Mouse (Mus musculus) kidney, embryonic 15.5 days (tissue): ENCODE measurements around the gene Cort. TPM values are rescaled to one million over a fixed set of nuclear protein-coding genes. Genes with fewer than 3 reads are reported as not detected.
"Not testable (repeated sequence)": the region's sequence is repeated elsewhere in the genome, so short reads cannot be mapped to it uniquely, and the experiment has no call there.

Experiments used
- ATAC-seq: fragments of 200-750 bp; cut with Nextera tagmentation; replicated peaks from 2 replicates; pipeline ENCODE4 v1.8.0; 2017; ENCODE audit warnings: moderate TSS enrichment; ENCODE audit not compliant: low FRiP score
- H3K27ac ChIP-seq: fragments of 300-500 bp; sonication (generic); 2 replicates; pipeline ENCODE4 v1.5.1; 2015; ENCODE audit warnings: mild to moderate bottlenecking, inconsistent platforms
- H3K27me3 ChIP-seq: fragments of 300-500 bp; sonication (generic); 2 replicates; pipeline ENCODE4 v1.6.1; 2015; ENCODE audit warnings: inconsistent platforms
- H3K36me3 ChIP-seq: fragments of 300-500 bp; sonication (generic); 2 replicates; pipeline ENCODE4 v1.6.1; 2015; ENCODE audit warnings: inconsistent platforms
- H3K4me1 ChIP-seq: fragments of 300-500 bp; sonication (generic); 2 replicates; pipeline ENCODE4 v1.6.1; 2015; ENCODE audit warnings: inconsistent platforms
- H3K4me2 ChIP-seq: fragments of 300-500 bp; sonication (generic); 2 replicates; pipeline ENCODE4 v1.6.1; 2015; ENCODE audit warnings: moderate library complexity, mild to moderate bottlenecking, inconsistent platforms
- H3K4me3 ChIP-seq: fragments of 300-500 bp; sonication (generic); replicated peaks from 2 replicates; pipeline ENCODE4 v1.5.1; 2015; ENCODE audit warnings: mild to moderate bottlenecking, inconsistent platforms
- H3K9ac ChIP-seq: fragments of 300-500 bp; sonication (generic); 2 replicates; pipeline ENCODE4 v1.6.1; 2015; ENCODE audit warnings: mild to moderate bottlenecking, inconsistent platforms
- H3K9me3 ChIP-seq: fragments of 300-500 bp; sonication (generic); replicated peaks from 2 replicates; pipeline ENCODE4 v1.6.1; 2016; ENCODE audit warnings: inconsistent platforms
- WGBS: fragments of 180-500 bp; shearing (Covaris S2); methylation state at CpG from one replicate; pipeline ENCODE4 v1.1.7; 2015; ENCODE audit warnings: mixed read lengths; 5-methylcytosine and 5-hydroxymethylcytosine counted together
- polyA plus RNA-seq: library from polyadenylated mRNA; unstranded; fragments of >200 nt; fragmentation: Nextera tagmentation; extraction: Ambion mirVana; gene quantifications from 2 replicates; pipeline ENCODE4 v1.2.1, GENCODE M21; 2015

Cort gene
- polyA plus RNA-seq, 1 experiment from 2014 or later: 0.32 TPM

- ATAC-seq: no peak
- WGBS: 82% methylated on average over 5 of the region's 5 CpGs
- H3K4me1 ChIP-seq: peaks cover 12% of the 10 kb centered on the region
These were observed 3.1 kb downstream of the Cort start for GRCm38 (mm10) chr4:149123432-149123831.

DNA sequence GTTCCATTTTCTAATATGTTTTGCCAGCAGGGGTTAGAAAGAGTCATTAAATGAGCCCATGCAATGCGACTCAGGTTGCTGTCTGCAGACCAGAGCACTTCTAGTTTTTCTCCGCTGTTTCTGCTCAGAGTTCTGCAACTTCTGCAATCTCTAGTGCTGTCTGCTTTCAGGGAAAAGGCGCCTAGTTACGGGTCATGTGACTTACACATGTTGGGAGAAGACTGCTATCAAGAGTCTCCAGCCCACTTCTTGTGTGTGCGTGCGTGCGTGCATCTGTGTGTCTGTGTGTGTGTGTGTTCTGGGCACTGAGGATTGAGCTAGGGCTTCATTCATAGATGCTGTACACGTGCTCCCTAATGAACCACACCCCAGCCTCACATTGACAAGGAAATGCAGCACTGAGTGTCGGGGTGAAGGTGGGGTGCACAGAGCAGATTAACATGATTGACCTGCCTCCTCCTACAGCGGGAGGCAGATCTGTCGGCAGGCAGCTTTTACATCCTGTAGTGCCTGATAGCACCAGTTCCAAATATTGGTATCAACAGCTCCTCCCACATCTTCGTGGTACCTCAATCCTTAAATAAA lies 6.5 kb downstream of the Cort start:
- H3K4me2 ChIP-seq, H3K4me3 ChIP-seq, H3K9me3 ChIP-seq, H3K27me3 ChIP-seq, H3K36me3 ChIP-seq, H3K9ac ChIP-seq, ATAC-seq, H3K4me1 ChIP-seq, H3K27ac ChIP-seq: not testable (repeated sequence)
- WGBS: 87% methylated on average over 12 of the region's 12 CpGs

More at GRCm38 (mm10) chr4:149123432-149123831, 3.1 kb downstream of the Cort start:
- Histone ChIP-seq H3K9ac (no peak overlapping the region), H3K4me3 (no peak overlapping the region), H3K9me3 (no peaks in the 10 kb centered on the region), H3K36me3 (peaks cover 20% of the 10 kb centered on the region), H3K27me3 (no peaks in the 10 kb centered on the region), H3K27ac (no peak overlapping the region), H3K4me2 (no peak overlapping the region)

GRCm38 (mm10) chr4:149103875-149104561 lies 22.5 kb downstream of the Cort start, which contains the start of gene Dffa:
TSS of gene Dffa (plus strand) at chr4:149104146.
- H3K9ac ChIP-seq: peak within 1 kb of the TSS; percentile 77
- peak within 1 kb of the TSS; percentile 80 for H3K4me2 ChIP-seq
- H3K9me3 ChIP-seq: no peaks in the 10 kb centered on the region
- no peak within 1 kb of the TSS; the same call in 1 of the 2 replicates for H3K27ac ChIP-seq
- H3K4me1 ChIP-seq: peaks cover 12% of the 10 kb centered on the region
- no peaks in the 10 kb centered on the region for H3K27me3 ChIP-seq
- WGBS: under 1% methylated on average over 35 of the region's 35 CpGs
- ATAC-seq: peak; percentile 81
- H3K4me3 ChIP-seq: peak within 1 kb of the TSS; percentile 63
- H3K36me3 ChIP-seq: peaks cover 26% of the 10 kb centered on the region

- H3K27ac ChIP-seq: no peak overlapping the region
- H3K4me1 ChIP-seq: peaks cover 31% of the 10 kb centered on the region
- no peak for ATAC-seq
- no peaks in the 10 kb centered on the region for H3K27me3 ChIP-seq
- no peaks in the 10 kb centered on the region for H3K9me3 ChIP-seq
- peaks cover 5% of the 10 kb centered on the region for H3K36me3 ChIP-seq
- H3K4me2 ChIP-seq: no peak overlapping the region
- H3K9ac ChIP-seq: no peak overlapping the region
- no peak overlapping the region for H3K4me3 ChIP-seq
- 81% methylated on average over 3 of the region's 3 CpGs for WGBS
These were observed 25.1 kb downstream of the Cort start for GRCm38 (mm10) chr4:149101456-149101855.

- not testable (repeated sequence) for H3K27me3 ChIP-seq, H3K4me2 ChIP-seq, H3K36me3 ChIP-seq, ATAC-seq, H3K4me3 ChIP-seq, H3K9ac ChIP-seq, H3K27ac ChIP-seq, H3K9me3 ChIP-seq
- 86% methylated on average over 12 of the region's 12 CpGs for WGBS
- H3K4me1 ChIP-seq: peaks cover 31% of the 10 kb centered on the region
These were observed 26.1 kb downstream of the Cort start for GRCm38 (mm10) chr4:149100449-149100848.

- Histone ChIP-seq H3K9me3 (no peaks in the 10 kb centered on the region), H3K27ac (peak within 1 kb of the TSS; percentile 71), H3K9ac (peak within 1 kb of the TSS; percentile 90), H3K36me3 (peaks cover 2% of the 10 kb centered on the region; the same call in 1 of the 2 replicates), H3K4me2 (peak within 1 kb of the TSS; percentile 92), H3K4me3 (peak within 1 kb of the TSS; percentile 100), H3K4me1 (peaks cover 24% of the 10 kb centered on the region), H3K27me3 (no peaks in the 10 kb centered on the region)
- WGBS: under 1% methylated on average over 48 of the region's 50 CpGs
- ATAC-seq: peak; percentile 84
These were observed 27.1 kb downstream of the Cort start, which contains the start of gene Pex14 for GRCm38 (mm10) chr4:149099369-149100017. TSS of gene Pex14 (minus strand) at chr4:149099876.

GRCm38 (mm10) chr4:149098571-149098970 lies 28.0 kb downstream of the Cort start:
- no peak for ATAC-seq
- WGBS: 4% methylated on average over 11 of the region's 11 CpGs

GRCm38 (mm10) chr4:149097956-149098355 lies 28.6 kb downstream of the Cort start:
- peaks cover 14% of the 10 kb centered on the region; the same call in 1 of the 2 replicates for H3K36me3 ChIP-seq
- 75% methylated on average over 3 of the region's 3 CpGs for WGBS
- peaks cover 22% of the 10 kb centered on the region for H3K4me1 ChIP-seq
- no peak for ATAC-seq
- H3K27me3 ChIP-seq: no peaks in the 10 kb centered on the region
- peak overlapping the region; percentile 90; the same call in 1 of the 2 replicates for H3K9ac ChIP-seq
- peak overlapping the region; percentile 92 for H3K4me2 ChIP-seq
- H3K27ac ChIP-seq: 0 out of 2 replicates have a peak overlapping the region, but pooled peaks have one; percentile 6
- H3K4me3 ChIP-seq: peak overlapping the region; percentile 100
- H3K9me3 ChIP-seq: no peaks in the 10 kb centered on the region

More at GRCm38 (mm10) chr4:149098571-149098970, 28.0 kb downstream of the Cort start:
- peak overlapping the region; percentile 90 for H3K9ac ChIP-seq
- H3K27me3 ChIP-seq: no peaks in the 10 kb centered on the region
- peak overlapping the region; percentile 92 for H3K4me2 ChIP-seq
- peaks cover 22% of the 10 kb centered on the region for H3K4me1 ChIP-seq
- 0 out of 2 replicates have a peak overlapping the region, but pooled peaks have one; percentile 6 for H3K27ac ChIP-seq
- H3K4me3 ChIP-seq: peak overlapping the region; percentile 100
- H3K36me3 ChIP-seq: peaks cover 11% of the 10 kb centered on the region; the same call in 1 of the 2 replicates
- no peaks in the 10 kb centered on the region for H3K9me3 ChIP-seq

GRCm38 (mm10) chr4:149091364-149091763 lies 35.2 kb downstream of the Cort start:
- H3K4me2 ChIP-seq: no peak overlapping the region
- H3K27ac ChIP-seq: no peak overlapping the region
- no peak for ATAC-seq

GRCm38 (mm10) chr4:149085381-149085780 lies 41.2 kb downstream of the Cort start:
- Histone ChIP-seq H3K27ac (no peak overlapping the region), H3K4me2 (no peak overlapping the region), H3K4me1 (peaks cover 16% of the 10 kb centered on the region), H3K9me3 (no peaks in the 10 kb centered on the region), H3K4me3 (no peak overlapping the region), H3K9ac (no peak overlapping the region), H3K36me3 (0 out of 2 replicates have a peak, but pooled peaks cover 4% of the 10 kb centered on the region), H3K27me3 (no peaks in the 10 kb centered on the region)
- 69% methylated on average over 5 of the region's 5 CpGs for WGBS
- ATAC-seq: no peak

More at GRCm38 (mm10) chr4:149091364-149091763, 35.2 kb downstream of the Cort start:
- Histone ChIP-seq H3K4me3 (no peak overlapping the region), H3K4me1 (peaks cover 9% of the 10 kb centered on the region), H3K27me3 (no peaks in the 10 kb centered on the region), H3K9me3 (0 out of 2 replicates have a peak, but pooled peaks cover 2% of the 10 kb centered on the region), H3K36me3 (peaks cover 24% of the 10 kb centered on the region), H3K9ac (no peak overlapping the region)
- 47% methylated on average over 8 of the region's 8 CpGs for whole genome bisulfite sequencing

GRCm38 (mm10) chr4:149081528-149081927 lies 45.0 kb downstream of the Cort start:
- no peaks in the 10 kb centered on the region for H3K9me3 ChIP-seq
- H3K27me3 ChIP-seq: no peaks in the 10 kb centered on the region
- H3K27ac ChIP-seq: 0 out of 2 replicates have a peak overlapping the region, but pooled peaks have one; percentile 6
- 64% methylated on average over 17 of the region's 17 CpGs for WGBS
- peaks cover 25% of the 10 kb centered on the region for H3K4me1 ChIP-seq
- H3K9ac ChIP-seq: no peak overlapping the region
- no peak overlapping the region for H3K4me2 ChIP-seq
- no peak overlapping the region for H3K4me3 ChIP-seq
- ATAC-seq: peak; percentile 74
- H3K36me3 ChIP-seq: 0 out of 2 replicates have a peak, but pooled peaks cover 4% of the 10 kb centered on the region
